Mouse (Mus musculus) heart, adult 2 months (tissue): ENCODE measurements around the gene Lepr. TPM values are rescaled to one million over a fixed set of nuclear protein-coding genes. Genes with fewer than 3 reads are reported as not detected.

ENCODE experiments used
- DNase-seq, 2 experiments: peaks; one replicate each; pipeline ENCODE4 v3.0.0; 2021
- H3K27ac ChIP-seq: fragments of 200-600 bp; 2 replicates; pipeline ENCODE4 v1.8.1; 2022
- H3K27me3 ChIP-seq: fragments of 200-500 bp; 2 replicates; pipeline ENCODE4 v1.6.1; 2012; ENCODE audit warnings: mild to moderate bottlenecking, low read length, inconsistent platforms, mixed read lengths; ENCODE audit not compliant: control insufficient read depth, insufficient read depth
- H3K36me3 ChIP-seq: fragments of 200-500 bp; 2 replicates; pipeline ENCODE4 v1.6.1; 2012; ENCODE audit warnings: low read length, inconsistent platforms; ENCODE audit not compliant: control insufficient read depth, insufficient read depth
- H3K4me1 ChIP-seq: fragments of 200-500 bp; 2 replicates; pipeline ENCODE4 v1.6.1; 2011; ENCODE audit warnings: low read length; ENCODE audit not compliant: control insufficient read depth, insufficient read depth
- H3K4me3 ChIP-seq: fragments of 200-600 bp; 2 replicates; pipeline ENCODE4 v1.8.1; 2022
- H3K79me2 ChIP-seq: fragments of 200-500 bp; replicated peaks from 2 replicates; pipeline ENCODE4 v1.6.1; 2012; ENCODE audit warnings: mild to moderate bottlenecking, inconsistent platforms, low read length, moderate library complexity, mixed read lengths; ENCODE audit not compliant: control insufficient read depth, insufficient read depth
- H3K9ac ChIP-seq: fragments of 200-500 bp; 2 replicates; pipeline ENCODE4 v1.6.1; 2012; ENCODE audit warnings: low read depth, mild to moderate bottlenecking, control low read depth, inconsistent platforms, low read length, mixed read lengths
- CTCF ChIP-seq: fragments of 200-600 bp; IDR thresholded peaks from 2 replicates; pipeline ENCODE4 v1.8.1; 2022; ENCODE audit warnings: antibody characterized with exemption, mild to moderate bottlenecking, moderate library complexity
- EP300 ChIP-seq: fragments of 200-500 bp; IDR thresholded peaks from 2 replicates; pipeline ENCODE4 v1.6.1; 2011; ENCODE audit warnings: low read depth, low read length, control low read depth; ENCODE audit not compliant: insufficient read depth
- POLR2A ChIP-seq: fragments of 200-500 bp; IDR thresholded peaks from 2 replicates; pipeline ENCODE4 v1.6.1; 2011; ENCODE audit warnings: mild to moderate bottlenecking, low read depth, low read length, control low read depth; ENCODE audit not compliant: insufficient read depth
- WGBS: fragments of 180-500 bp; shearing (Covaris S2); methylation state at CpG from one replicate; pipeline ENCODE4 v1.1.7; 2018; 5-methylcytosine and 5-hydroxymethylcytosine counted together
- intact Hi-C: fragments of 180-260 bp; cut with DNase I; formaldehyde crosslinking; loops from one replicate; pipeline ENCODE4 v1.15.1; 2025
- polyA plus RNA-seq: library from polyadenylated mRNA; depleted of rRNA; stranded (reverse); fragments of >200 nt; gene quantifications from 2 replicates; pipeline ENCODE4 v1.2.3, GENCODE M21; 2012
- total RNA-seq, 2 experiments: library from RNA; stranded (reverse); gene quantifications; 2 replicates each; pipeline ENCODE4 v1.2.3; 2021

Lepr gene
- total and polyA plus RNA-seq, 3 experiments, result 0.80 to 3.9 (median 3.2) TPM

DNA sequence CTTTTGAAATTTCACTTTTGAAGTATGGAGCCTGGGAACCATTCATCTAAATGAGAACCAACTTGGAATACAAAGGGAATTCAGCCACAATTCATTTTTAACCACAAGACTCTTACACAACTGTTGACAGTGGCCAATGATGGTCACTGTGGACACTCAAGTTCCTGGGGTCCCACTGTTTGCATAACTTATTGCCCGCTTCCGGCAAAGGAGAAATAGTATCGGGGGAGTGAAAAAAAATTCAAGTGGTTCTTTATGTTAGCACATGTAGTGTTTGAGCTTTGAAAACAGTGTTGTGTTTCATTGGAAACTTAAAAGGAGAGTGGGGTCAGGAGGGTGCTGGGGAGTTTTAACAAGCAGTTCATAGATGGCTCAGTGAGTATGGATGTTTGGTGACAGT is 9.3 kb upstream of the Lepr start:
- no peaks in the 10 kb centered on the region for H3K4me1 ChIP-seq
- no peak overlapping the region for H3K9ac ChIP-seq
- H3K79me2 ChIP-seq, result no peaks in the 10 kb centered on the region
- no peaks in the 10 kb centered on the region for H3K27me3 ChIP-seq
- DNase-seq, result no peak
- H3K36me3 ChIP-seq, result no peaks in the 10 kb centered on the region
- whole genome bisulfite sequencing, result 87% methylated on average over 3 of the region's 3 CpGs
- no peak overlapping the region for H3K27ac ChIP-seq
- H3K4me3 ChIP-seq, result no peak overlapping the region
- intact Hi-C loops, result no loop called here
- TF ChIP-seq EP300 (no peak), POLR2A (no peak), CTCF (no peak)

DNA sequence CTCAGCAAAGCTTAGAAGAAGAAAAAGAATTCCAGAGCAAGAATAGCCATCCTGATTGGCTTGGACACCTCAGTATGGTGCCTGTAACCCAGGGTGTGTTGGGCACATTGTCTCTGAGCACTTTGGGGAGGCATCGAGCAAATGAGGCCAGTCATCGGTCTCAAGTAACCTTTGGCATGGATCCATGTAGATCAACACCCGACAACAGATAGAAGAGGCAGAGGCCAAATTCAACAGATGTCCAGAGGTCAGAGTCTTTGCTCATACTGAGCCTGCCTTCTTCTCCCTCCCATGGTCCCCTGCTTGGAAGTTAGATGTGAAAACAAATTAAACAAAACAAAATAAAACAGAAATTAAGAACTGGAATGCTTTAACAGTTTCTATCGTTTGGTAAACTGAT is 6.8 kb upstream of the Lepr start:
- Histone ChIP-seq H3K27me3 (no peaks in the 10 kb centered on the region), H3K4me1 (no peaks in the 10 kb centered on the region), H3K9ac (no peak overlapping the region), H3K79me2 (no peaks in the 10 kb centered on the region), H3K27ac (no peak overlapping the region), H3K4me3 (no peak overlapping the region), H3K36me3 (no peaks in the 10 kb centered on the region)
- intact Hi-C loops, result no loop called here
- WGBS, result 58% methylated on average over 4 of the region's 4 CpGs
- no peak for DNase-seq
- TF ChIP-seq POLR2A (no peak), EP300 (no peak), CTCF (no peak)

- TF ChIP-seq POLR2A (no peak), CTCF (no peak), EP300 (no peak)
- 79% methylated on average over 4 of the region's 4 CpGs for WGBS
- H3K27me3 ChIP-seq, result no peaks in the 10 kb centered on the region; the same call in 1 of the 2 replicates
- H3K4me1 ChIP-seq, result no peaks in the 10 kb centered on the region
- no peaks in the 10 kb centered on the region for H3K79me2 ChIP-seq
- no peak overlapping the region for H3K9ac ChIP-seq
- H3K4me3 ChIP-seq, result no peak overlapping the region
- H3K36me3 ChIP-seq, result no peaks in the 10 kb centered on the region
- intact Hi-C loops, result no loop called here
- peak in 1 of 2 experiments; percentile 9 for DNase-seq
- no peak overlapping the region for H3K27ac ChIP-seq
Measured at GRCm38 (mm10) chr4:101711100-101711499, 6.1 kb upstream of the Lepr start.

DNA sequence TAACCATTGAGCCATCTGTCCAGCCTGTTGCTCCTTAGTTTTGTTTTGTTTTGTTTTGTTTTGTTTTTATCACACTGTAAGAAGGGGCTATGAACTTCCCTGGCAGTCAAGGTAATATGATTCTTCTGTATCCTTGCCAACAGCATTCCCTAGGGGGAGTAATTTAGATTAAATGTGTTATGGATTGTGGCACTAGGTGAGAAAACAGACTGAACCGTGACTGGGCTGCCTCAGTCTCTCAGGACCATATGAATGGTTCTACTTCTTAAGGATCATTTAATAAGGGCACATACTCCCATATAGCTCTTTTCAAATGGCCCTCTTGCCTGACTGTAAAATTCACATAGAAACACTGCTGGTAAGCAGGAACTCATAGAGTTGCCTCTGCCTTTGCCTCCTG is 4.6 kb upstream of the Lepr start:
- TF ChIP-seq CTCF, result no peak
- no peak for TF ChIP-seq EP300
- no peak for TF ChIP-seq POLR2A
- Histone ChIP-seq H3K27me3 (peaks cover 3% of the 10 kb centered on the region), H3K36me3 (no peaks in the 10 kb centered on the region), H3K4me3 (no peak overlapping the region), H3K9ac (no peak overlapping the region), H3K4me1 (no peaks in the 10 kb centered on the region; the same call in 1 of the 2 replicates), H3K27ac (no peak overlapping the region), H3K79me2 (no peaks in the 10 kb centered on the region)
- intact Hi-C loops, result no loop called here
- DNase-seq, result no peak
- 4% methylated on average over 1 of the region's 1 CpGs for WGBS

DNA sequence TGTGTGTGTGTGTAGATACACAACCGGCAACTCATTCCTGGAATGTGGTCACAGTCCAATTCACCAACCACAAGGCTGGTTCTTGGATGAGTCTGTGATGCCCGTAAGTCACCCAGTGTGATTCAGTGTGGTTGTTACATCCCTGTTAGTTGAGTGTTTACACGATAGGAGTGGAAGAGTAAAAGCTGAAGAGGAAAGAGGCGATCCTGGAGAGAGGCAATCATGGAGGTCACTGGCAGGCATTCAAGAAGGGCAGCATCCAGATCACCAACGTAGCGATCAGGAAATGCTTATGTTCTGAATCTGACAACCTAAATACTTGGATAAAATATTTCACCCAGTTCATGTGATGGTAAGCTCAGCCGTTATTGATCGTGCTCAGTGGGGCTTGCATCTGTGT is 1.9 kb upstream of the Lepr start:
- Histone ChIP-seq H3K27me3 (peaks cover 3% of the 10 kb centered on the region), H3K36me3 (no peaks in the 10 kb centered on the region), H3K79me2 (no peaks in the 10 kb centered on the region), H3K4me3 (no peak overlapping the region), H3K9ac (no peak overlapping the region), H3K27ac (no peak overlapping the region), H3K4me1 (no peaks in the 10 kb centered on the region; the same call in 1 of the 2 replicates)
- TF ChIP-seq CTCF, result no peak
- TF ChIP-seq EP300, result no peak
- TF ChIP-seq POLR2A, result no peak
- intact Hi-C loops, result loop anchor here (5.0 kb wide), 1 partner anchor 38 kb away; no protein-coding TSS in a partner anchor
- 82% methylated on average over 8 of the region's 8 CpGs for WGBS
- no peak for DNase-seq

GRCm38 (mm10) chr4:101715805-101716204 is 1.4 kb upstream of the Lepr start:
- intact Hi-C loops, result loop anchor here (5.0 kb wide), 1 partner anchor 39 kb away; no protein-coding TSS in a partner anchor
- H3K79me2 ChIP-seq, result no peaks in the 10 kb centered on the region
- peaks cover 3% of the 10 kb centered on the region for H3K27me3 ChIP-seq
- 91% methylated on average over 6 of the region's 6 CpGs for WGBS
- H3K27ac ChIP-seq, result no peak overlapping the region
- H3K4me1 ChIP-seq, result no peaks in the 10 kb centered on the region; the same call in 1 of the 2 replicates
- no peaks in the 10 kb centered on the region for H3K36me3 ChIP-seq
- no peak for DNase-seq
- H3K9ac ChIP-seq, result no peak overlapping the region
- H3K4me3 ChIP-seq, result no peak overlapping the region
- TF ChIP-seq POLR2A, result no peak
